Mouse (Mus musculus): ENCODE data around the gene 1700010I14Rik.

1700010I14Rik gene

DNA sequence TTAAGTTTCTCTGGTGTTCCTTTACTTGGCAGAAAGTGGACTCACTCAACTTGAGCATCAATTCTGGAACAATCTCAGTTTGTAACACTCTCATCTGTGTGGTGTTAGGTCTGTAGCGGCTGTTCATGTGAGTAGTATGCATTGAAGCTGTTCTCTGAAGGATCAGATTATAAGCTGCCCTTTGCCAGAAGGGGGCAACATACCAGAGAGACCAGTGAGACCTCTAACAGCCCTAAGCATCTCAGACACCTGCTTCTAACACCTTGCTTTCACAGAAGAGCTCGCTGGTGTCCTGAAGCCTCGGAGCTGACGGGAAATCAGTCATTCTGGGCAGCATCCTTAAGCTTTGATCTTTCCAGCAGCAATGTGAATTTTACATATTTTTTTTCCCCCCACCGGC lies 42.0 kb downstream of the 1700010I14Rik start:
- DNase-seq = peak; percentile 30

DNA sequence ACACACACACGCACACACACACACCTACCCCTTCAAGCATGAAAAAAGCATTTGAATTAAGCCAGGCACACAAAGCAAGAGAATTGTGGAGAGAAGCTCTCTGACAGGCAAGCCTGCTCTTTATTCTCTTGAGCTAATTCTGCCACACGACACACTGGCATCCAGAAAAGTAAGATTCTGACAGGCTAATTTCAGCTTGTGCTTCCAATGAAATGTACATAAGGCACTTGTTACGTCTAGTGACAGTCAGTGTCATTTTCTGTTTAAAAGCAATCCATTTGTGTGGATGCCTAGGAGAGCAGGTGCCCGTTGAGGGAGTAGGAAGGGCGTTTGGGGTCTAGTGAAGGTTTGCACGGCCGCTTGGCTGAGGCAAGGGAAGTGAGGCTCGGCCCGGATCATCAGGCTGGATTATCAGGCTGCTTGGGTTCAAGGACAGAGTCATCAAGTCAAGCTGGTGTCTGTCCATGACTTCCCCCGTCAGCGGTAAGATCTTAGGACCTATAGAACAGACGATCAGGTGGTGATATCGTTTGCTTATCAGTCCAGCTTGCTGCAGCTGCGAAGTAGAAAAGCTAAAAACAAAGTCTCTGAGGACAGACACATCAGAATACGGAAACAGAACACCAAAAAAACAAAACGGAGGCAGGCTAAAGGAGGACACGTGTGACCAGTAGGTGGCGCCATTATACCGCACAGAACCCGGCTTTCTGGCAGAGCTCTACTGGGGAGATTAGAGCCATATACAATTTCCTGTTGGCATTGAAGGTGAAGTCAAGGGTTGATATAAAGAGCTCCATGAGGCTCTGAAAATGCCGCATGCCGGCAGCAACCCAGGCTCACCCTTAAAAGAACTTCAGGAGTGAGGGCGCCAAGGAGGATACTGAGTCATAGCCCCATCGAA lies 43.4 kb downstream of the 1700010I14Rik start:
- DNase-seq = peak; percentile 90

DNA sequence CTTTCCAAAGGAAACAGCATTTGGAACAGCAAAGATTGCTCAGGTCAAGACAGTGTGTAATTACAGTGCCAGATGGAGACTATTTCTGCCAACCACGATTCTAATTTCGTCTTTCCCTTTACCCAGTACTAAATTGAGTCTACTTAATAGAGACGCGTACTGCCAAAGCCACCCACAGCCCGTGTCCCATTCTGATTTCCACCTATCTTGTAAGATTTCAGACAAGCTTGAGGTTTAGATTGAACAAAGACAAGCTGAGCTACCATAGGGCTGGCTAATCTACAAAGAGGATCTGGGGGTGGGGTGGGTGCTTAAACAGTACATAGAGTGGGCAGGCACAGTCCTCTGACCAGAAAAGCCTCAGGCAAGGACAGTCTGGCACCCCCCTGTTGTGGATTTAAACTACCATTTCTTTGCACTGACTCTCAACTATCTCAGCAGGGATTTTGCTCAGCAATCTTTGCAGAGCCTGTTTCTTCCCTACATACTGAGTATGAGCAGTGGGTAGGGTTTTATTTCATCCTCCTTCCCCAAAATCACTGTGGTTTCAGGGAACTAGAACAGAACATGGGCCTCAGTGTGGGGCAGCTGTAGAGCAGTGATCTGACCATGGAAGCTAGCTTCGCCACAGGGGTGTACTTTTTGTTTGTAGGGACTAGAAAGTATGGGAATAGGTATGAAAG lies 44.4 kb downstream of the 1700010I14Rik start:
- DNase-seq = no peak

DNA sequence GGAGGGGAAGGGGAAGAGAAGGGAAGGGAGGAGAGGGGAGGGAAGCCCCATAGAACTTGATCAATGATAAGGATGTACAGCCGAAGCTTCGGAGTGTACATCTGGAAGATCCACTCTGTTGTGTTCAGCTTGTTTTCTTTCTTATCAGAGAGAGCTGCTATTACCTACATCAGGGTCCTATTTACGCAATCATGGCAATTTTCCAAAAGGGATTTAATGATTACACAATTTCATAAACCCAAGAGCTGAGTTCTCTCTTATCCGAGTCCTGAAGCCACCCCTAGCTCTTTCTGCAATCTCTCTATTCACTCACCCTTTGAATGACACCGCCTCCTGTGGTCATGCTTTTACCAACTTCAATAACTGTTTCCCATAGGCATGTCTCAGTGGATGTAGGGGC lies 45.4 kb downstream of the 1700010I14Rik start:
- DNase-seq = no peak

DNA sequence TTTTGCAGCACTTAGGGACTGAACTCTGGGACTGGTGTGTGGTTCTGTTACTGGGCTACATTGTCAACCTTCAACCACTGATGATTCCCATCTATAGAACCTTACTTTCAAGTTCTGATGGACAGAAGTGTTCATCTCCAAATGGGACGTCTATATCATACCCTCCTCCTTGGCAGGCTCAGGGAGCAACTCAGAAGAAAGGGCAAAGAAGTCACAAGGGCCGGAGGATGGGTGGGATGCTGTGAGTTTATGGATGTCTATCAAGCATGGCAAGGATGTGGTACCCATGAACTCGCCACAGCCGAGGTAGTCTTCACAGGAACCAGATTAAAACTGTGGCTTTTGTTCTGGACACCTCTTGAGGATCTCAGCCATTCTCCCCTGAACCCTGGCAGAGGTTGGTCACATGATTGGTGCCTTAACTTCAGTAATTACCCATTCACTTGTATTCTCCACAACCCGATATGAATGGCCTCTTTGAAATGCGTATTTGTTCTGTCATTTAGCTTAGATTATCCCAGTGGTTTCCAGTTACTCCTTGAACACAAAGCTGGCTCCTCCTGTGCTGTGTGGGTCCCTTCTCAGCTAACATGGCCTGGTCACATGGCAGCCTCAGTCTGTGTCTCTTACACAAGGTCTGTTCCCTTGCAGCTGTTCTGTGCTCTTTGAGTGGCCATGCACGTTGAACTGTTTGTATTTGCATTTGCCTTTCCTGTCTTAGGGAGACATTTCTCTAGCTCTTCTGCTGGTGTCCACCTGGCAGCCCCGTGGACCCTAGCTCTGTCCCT lies 47.6 kb downstream of the 1700010I14Rik start:
- no peak for DNase-seq

DNA sequence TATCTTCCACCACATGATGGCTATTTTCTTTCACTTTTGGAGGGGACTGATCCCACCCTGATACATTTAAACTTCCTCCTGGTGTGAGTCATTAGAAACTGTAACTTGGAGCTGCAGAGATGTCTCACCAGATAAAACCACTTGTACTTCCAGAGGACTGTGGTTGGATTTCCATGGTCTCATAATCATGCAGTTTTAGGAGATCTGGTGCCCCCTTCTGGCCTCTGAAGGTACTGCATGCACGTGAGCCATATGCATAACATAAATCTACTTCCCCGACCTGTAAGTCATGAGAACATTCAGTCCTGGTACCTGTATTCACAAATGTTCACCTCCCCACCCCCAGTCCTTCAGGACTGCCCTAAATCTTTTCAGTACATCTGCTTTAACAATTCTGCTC lies 54.6 kb downstream of the 1700010I14Rik start:
- DNase-seq = peak; percentile 75

DNA sequence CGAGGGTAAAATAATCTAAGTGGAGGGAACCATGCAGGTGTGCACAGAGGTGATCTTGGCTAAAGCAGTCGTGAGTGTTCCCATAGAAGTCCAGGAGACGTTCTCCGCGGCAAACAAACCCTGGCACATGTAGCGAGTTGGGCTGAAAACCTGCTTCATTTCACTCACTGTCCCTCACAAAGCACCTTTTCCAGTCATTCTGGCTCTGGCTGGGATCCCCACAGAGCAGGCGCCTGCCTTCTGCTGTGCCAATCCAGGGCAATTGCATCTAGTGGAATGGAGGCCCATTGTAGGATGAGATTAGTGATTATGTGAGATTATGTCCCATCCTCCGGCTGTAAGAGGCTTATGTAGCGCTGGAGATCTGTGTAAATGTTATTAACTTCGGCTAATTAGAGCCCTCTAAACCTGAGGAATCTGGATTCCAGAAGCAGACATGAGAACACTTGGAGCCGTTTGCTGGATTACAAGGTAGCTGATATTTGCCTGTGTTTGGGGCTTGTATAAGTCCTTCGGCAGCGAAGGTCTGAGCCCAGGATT lies 64.4 kb downstream of the 1700010I14Rik start:
- no peak for DNase-seq

DNA sequence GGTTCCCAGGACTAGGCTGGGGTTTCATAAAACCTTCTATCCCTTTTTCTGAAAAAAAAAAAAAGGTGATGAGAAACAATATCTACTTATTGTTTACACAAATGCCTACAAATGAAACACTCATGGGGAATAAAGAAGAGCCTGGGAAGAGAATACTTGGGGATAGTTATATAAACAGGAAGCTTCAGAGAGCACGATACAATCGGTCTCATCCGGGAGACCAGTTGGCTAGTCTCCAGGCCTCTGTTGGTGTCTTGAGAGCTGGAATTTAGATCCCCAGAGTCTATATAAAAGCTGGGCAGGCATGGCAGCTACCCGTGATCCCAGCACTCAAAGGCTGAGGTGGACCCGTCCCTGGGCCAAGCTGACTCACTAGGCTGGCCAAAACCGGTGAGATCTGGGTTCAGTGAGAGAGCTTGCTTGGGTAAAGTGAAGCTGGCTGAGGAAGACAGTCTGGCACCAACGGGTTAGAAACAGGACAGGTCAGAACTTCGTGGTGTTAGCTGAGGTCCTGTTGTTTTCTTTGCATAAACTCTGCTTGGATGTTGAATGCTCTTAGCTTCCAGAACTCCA lies 71.3 kb downstream of the 1700010I14Rik start:
- no peak for DNase-seq

All from thymus, postnatal 4 days (tissue).